Mouse (Mus musculus): ENCODE measurements at regions not wholly inside any gene's neighbourhood (a gene's known extent, or its start where the extent isn't known, plus 50 kb on each side); places are given as distances from the start of the nearest gene placed in this dataset.
A peak's percentile ranks its signal among the peaks of the same experiment; 100 is the strongest.

- H3K4me2 ChIP-seq (ENCODE audit: low read depth, low read length) = no peak overlapping the region
- H3K4me1 ChIP-seq (ENCODE audit: control insufficient read depth, insufficient read depth, low read length) = no peaks in the 10 kb centered on the region
- H3K4me3 ChIP-seq (ENCODE audit: low read depth, low read length) = no peak overlapping the region
- no peak for ATAC-seq (replicated peaks; ENCODE audit: insufficient number of reproducible peaks, low FRiP score, low TSS enrichment, low read depth)
- no peaks in the 10 kb centered on the region for H3K9me3 ChIP-seq (replicated peaks; ENCODE audit: control insufficient read depth, low read length)
- no peaks in the 10 kb centered on the region for H3K27me3 ChIP-seq (ENCODE audit: control insufficient read depth, insufficient read depth, low read length)
- WGBS = 22% methylated on average over 8 of the region's 8 CpGs
- peak; percentile 20 for DNase-seq (ENCODE audit: low spot score)
- no peak overlapping the region for H3K27ac ChIP-seq (replicated peaks; ENCODE audit: low read depth, low read length)
- no peak overlapping the region for H3K9ac ChIP-seq (replicated peaks; ENCODE audit: low read length)
- no peaks in the 10 kb centered on the region for H3K36me3 ChIP-seq (replicated peaks; ENCODE audit: control insufficient read depth, insufficient read depth, low read depth, low read length)
Measured at GRCm38 (mm10) chr16:76685562-76685961, 311.9 kb upstream of the Nrip1 start.

- ATAC-seq (replicated peaks; ENCODE audit: insufficient number of reproducible peaks, low FRiP score, low TSS enrichment, low read depth) (peak; percentile 74), DNase-seq (ENCODE audit: low spot score) (peak; percentile 76)
- H3K27ac ChIP-seq (replicated peaks; ENCODE audit: low read depth, low read length) = peak overlapping the region; percentile 78
- peak overlapping the region; percentile 9; the same call in 1 of the 2 replicates for H3K9ac ChIP-seq (replicated peaks; ENCODE audit: low read length)
- H3K4me2 ChIP-seq (ENCODE audit: low read depth, low read length) = peak overlapping the region; percentile 37
- H3K4me3 ChIP-seq (ENCODE audit: low read depth, low read length) = 0 out of 2 replicates have a peak overlapping the region, but pooled peaks have one; percentile 7
- H3K4me1 ChIP-seq (ENCODE audit: control insufficient read depth, insufficient read depth, low read length) = no peaks in the 10 kb centered on the region
- no peaks in the 10 kb centered on the region for H3K9me3 ChIP-seq (replicated peaks; ENCODE audit: control insufficient read depth, low read length)
- WGBS = 32% methylated on average over 19 of the region's 19 CpGs
- H3K36me3 ChIP-seq (replicated peaks; ENCODE audit: control insufficient read depth, insufficient read depth, low read depth, low read length) = no peaks in the 10 kb centered on the region
- H3K27me3 ChIP-seq (ENCODE audit: control insufficient read depth, insufficient read depth, low read length) = no peaks in the 10 kb centered on the region
Measured at GRCm38 (mm10) chr16:76680061-76680911, 306.7 kb upstream of the Nrip1 start.

GRCm38 (mm10) chr16:76678885-76679284 lies 305.3 kb upstream of the Nrip1 start:
- H3K4me3 ChIP-seq (ENCODE audit: low read depth, low read length) = no peak overlapping the region
- no peaks in the 10 kb centered on the region for H3K36me3 ChIP-seq (replicated peaks; ENCODE audit: control insufficient read depth, insufficient read depth, low read depth, low read length)
- H3K27me3 ChIP-seq (ENCODE audit: control insufficient read depth, insufficient read depth, low read length) = no peaks in the 10 kb centered on the region
- DNase-seq (ENCODE audit: low spot score) = no peak
- no peak for ATAC-seq (replicated peaks; ENCODE audit: insufficient number of reproducible peaks, low FRiP score, low TSS enrichment, low read depth)
- no peaks in the 10 kb centered on the region for H3K9me3 ChIP-seq (replicated peaks; ENCODE audit: control insufficient read depth, low read length)
- H3K9ac ChIP-seq (replicated peaks; ENCODE audit: low read length) = no peak overlapping the region
- no peaks in the 10 kb centered on the region for H3K4me1 ChIP-seq (ENCODE audit: control insufficient read depth, insufficient read depth, low read length)
- no peak overlapping the region for H3K27ac ChIP-seq (replicated peaks; ENCODE audit: low read depth, low read length)
- H3K4me2 ChIP-seq (ENCODE audit: low read depth, low read length) = no peak overlapping the region
- 76% methylated on average over 3 of the region's 3 CpGs for WGBS

DNA sequence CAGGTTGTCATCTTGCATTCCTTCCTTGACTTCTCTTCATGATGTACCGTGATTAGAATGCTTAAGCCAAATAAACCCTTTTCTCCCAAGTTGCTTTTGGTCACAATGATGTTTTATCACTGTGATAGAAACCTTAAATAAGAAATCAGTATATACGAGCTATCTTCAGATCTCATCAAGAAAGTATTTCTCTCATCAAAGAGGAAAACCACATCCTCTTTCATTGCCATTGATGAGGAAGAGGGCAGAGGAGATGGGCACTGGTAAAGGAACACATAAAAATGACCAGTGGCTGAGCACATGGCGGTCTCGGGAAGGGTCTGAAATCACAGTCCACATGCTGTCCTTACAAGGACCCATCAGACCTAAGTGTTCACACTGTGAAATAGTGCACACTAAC lies 296.2 kb upstream of the Nrip1 start:
- Histone ChIP-seq H3K9ac (replicated peaks; ENCODE audit: low read length) (no peak overlapping the region), H3K27me3 (ENCODE audit: control insufficient read depth, insufficient read depth, low read length) (no peaks in the 10 kb centered on the region), H3K9me3 (replicated peaks; ENCODE audit: control insufficient read depth, low read length) (no peaks in the 10 kb centered on the region), H3K4me2 (ENCODE audit: low read depth, low read length) (no peak overlapping the region), H3K4me1 (ENCODE audit: control insufficient read depth, insufficient read depth, low read length) (no peaks in the 10 kb centered on the region), H3K27ac (replicated peaks; ENCODE audit: low read depth, low read length) (no peak overlapping the region), H3K36me3 (replicated peaks; ENCODE audit: control insufficient read depth, insufficient read depth, low read depth, low read length) (no peaks in the 10 kb centered on the region), H3K4me3 (ENCODE audit: low read depth, low read length) (no peak overlapping the region)
- 87% methylated on average over 4 of the region's 4 CpGs for WGBS
- ATAC-seq (replicated peaks; ENCODE audit: insufficient number of reproducible peaks, low FRiP score, low TSS enrichment, low read depth) (no peak), DNase-seq (ENCODE audit: low spot score) (no peak)

- Histone ChIP-seq H3K4me1 (ENCODE audit: control insufficient read depth, insufficient read depth, low read length) (no peaks in the 10 kb centered on the region), H3K9me3 (replicated peaks; ENCODE audit: control insufficient read depth, low read length) (no peaks in the 10 kb centered on the region), H3K36me3 (replicated peaks; ENCODE audit: control insufficient read depth, insufficient read depth, low read depth, low read length) (no peaks in the 10 kb centered on the region), H3K27ac (replicated peaks; ENCODE audit: low read depth, low read length) (no peak overlapping the region), H3K4me2 (ENCODE audit: low read depth, low read length) (no peak overlapping the region), H3K27me3 (ENCODE audit: control insufficient read depth, insufficient read depth, low read length) (no peaks in the 10 kb centered on the region), H3K4me3 (ENCODE audit: low read depth, low read length) (no peak overlapping the region), H3K9ac (replicated peaks; ENCODE audit: low read length) (no peak overlapping the region)
- WGBS = 21% methylated on average over 3 of the region's 3 CpGs
- no peak for ATAC-seq (replicated peaks; ENCODE audit: insufficient number of reproducible peaks, low FRiP score, low TSS enrichment, low read depth)
- DNase-seq (ENCODE audit: low spot score) = peak; percentile 40
Measured at GRCm38 (mm10) chr16:76667046-76667445, 293.4 kb upstream of the Nrip1 start.

- no peak overlapping the region for H3K4me3 ChIP-seq (ENCODE audit: low read depth, low read length)
- 9% methylated on average over 3 of the region's 3 CpGs for WGBS
- ATAC-seq (replicated peaks; ENCODE audit: insufficient number of reproducible peaks, low FRiP score, low TSS enrichment, low read depth) = no peak
Measured at GRCm38 (mm10) chr16:76655106-76655505, 281.5 kb upstream of the Nrip1 start.

GRCm38 (mm10) chr16:76644281-76644680 lies 270.7 kb upstream of the Nrip1 start:
- Histone ChIP-seq H3K36me3 (replicated peaks; ENCODE audit: control insufficient read depth, insufficient read depth, low read depth, low read length) (no peaks in the 10 kb centered on the region), H3K27me3 (ENCODE audit: control insufficient read depth, insufficient read depth, low read length) (no peaks in the 10 kb centered on the region), H3K4me3 (ENCODE audit: low read depth, low read length) (no peak overlapping the region), H3K9ac (replicated peaks; ENCODE audit: low read length) (no peak overlapping the region), H3K4me1 (ENCODE audit: control insufficient read depth, insufficient read depth, low read length) (no peaks in the 10 kb centered on the region), H3K4me2 (ENCODE audit: low read depth, low read length) (no peak overlapping the region), H3K9me3 (replicated peaks; ENCODE audit: control insufficient read depth, low read length) (no peaks in the 10 kb centered on the region), H3K27ac (replicated peaks; ENCODE audit: low read depth, low read length) (no peak overlapping the region)
- ATAC-seq (replicated peaks; ENCODE audit: insufficient number of reproducible peaks, low FRiP score, low TSS enrichment, low read depth) (no peak), DNase-seq (ENCODE audit: low spot score) (no peak)
- 80% methylated on average over 6 of the region's 6 CpGs for WGBS

More at GRCm38 (mm10) chr16:76655106-76655505, 281.5 kb upstream of the Nrip1 start:
- H3K27me3 ChIP-seq (ENCODE audit: control insufficient read depth, insufficient read depth, low read length) = no peaks in the 10 kb centered on the region
- H3K4me1 ChIP-seq (ENCODE audit: control insufficient read depth, insufficient read depth, low read length) = no peaks in the 10 kb centered on the region
- no peaks in the 10 kb centered on the region for H3K36me3 ChIP-seq (replicated peaks; ENCODE audit: control insufficient read depth, insufficient read depth, low read depth, low read length)
- no peak overlapping the region for H3K4me2 ChIP-seq (ENCODE audit: low read depth, low read length)
- H3K9me3 ChIP-seq (replicated peaks; ENCODE audit: control insufficient read depth, low read length) = no peaks in the 10 kb centered on the region
- no peak overlapping the region for H3K27ac ChIP-seq (replicated peaks; ENCODE audit: low read depth, low read length)
- H3K9ac ChIP-seq (replicated peaks; ENCODE audit: low read length) = no peak overlapping the region
- DNase-seq (ENCODE audit: low spot score) = peak; percentile 27

- whole genome bisulfite sequencing = 94% methylated on average over 9 of the region's 9 CpGs
- DNase-seq (ENCODE audit: low spot score) = no peak
- Histone ChIP-seq H3K4me3 (ENCODE audit: low read depth, low read length) (no peak overlapping the region), H3K36me3 (replicated peaks; ENCODE audit: control insufficient read depth, insufficient read depth, low read depth, low read length) (no peaks in the 10 kb centered on the region), H3K27me3 (ENCODE audit: control insufficient read depth, insufficient read depth, low read length) (no peaks in the 10 kb centered on the region), H3K9me3 (replicated peaks; ENCODE audit: control insufficient read depth, low read length) (no peaks in the 10 kb centered on the region), H3K9ac (replicated peaks; ENCODE audit: low read length) (no peak overlapping the region), H3K27ac (replicated peaks; ENCODE audit: low read depth, low read length) (no peak overlapping the region), H3K4me1 (ENCODE audit: control insufficient read depth, insufficient read depth, low read length) (no peaks in the 10 kb centered on the region), H3K4me2 (ENCODE audit: low read depth, low read length) (no peak overlapping the region)
- ATAC-seq (replicated peaks; ENCODE audit: insufficient number of reproducible peaks, low FRiP score, low TSS enrichment, low read depth) = no peak
Measured at GRCm38 (mm10) chr16:76643801-76644200, 270.2 kb upstream of the Nrip1 start.

Data from embryonic facial prominence, embryonic 11.5 days (tissue).